Mouse (Mus musculus) cerebellum, adult 18-20 months (tissue): ENCODE measurements around the gene D830030K20Rik.
A peak's percentile ranks its signal among the peaks of the same experiment; 100 is the strongest.
"Not testable (repeated sequence)": the region's sequence is repeated elsewhere in the genome, so short reads cannot be mapped to it uniquely, and the experiment has no call there.

ENCODE experiments used
- DNase-seq, 2 experiments: peaks; one replicate each; pipeline ENCODE4 v3.0.0; 2021

The D830030K20Rik gene

GRCm38 (mm10) chr14:3208272-3209152, at the start of gene D830030K20Rik:
Gene D830030K20Rik (plus strand): TSS chr14:3208488.
- peak in 1 of 2 experiments; percentile 1 for DNase-seq

GRCm38 (mm10) chr14:3187955-3188354, 20.3 kb upstream of the D830030K20Rik start, which contains the start of gene Gm5795:
Gene Gm5795 (plus strand): TSS chr14:3188255.
- DNase-seq = not testable (repeated sequence)

- DNase-seq = peak; percentile 4
Measured at GRCm38 (mm10) chr14:3209367-3209766, 1.1 kb downstream of the D830030K20Rik start.

- peak in 1 of 2 experiments; percentile 1 for DNase-seq
Measured at GRCm38 (mm10) chr14:3262531-3262930, 54.2 kb downstream of the D830030K20Rik start.
